Mouse (Mus musculus): ENCODE data around the gene Arid2. TPM values are rescaled to one million over a fixed set of nuclear protein-coding genes. Genes with fewer than 3 reads are reported as not detected.

Gene Arid2
- total and polyA plus RNA-seq, 3 experiments = 11.9 to 14.1 (median 13.3) TPM

GRCm38 (mm10) chr15:96286015-96286934, 1.0 kb upstream of the Arid2 start:
- Histone ChIP-seq H3K4me1 (ENCODE audit: control insufficient read depth in 1 of 2, insufficient read depth in 2 of 2) (peaks cover 0 to 28% of the 10 kb centered on the region in 2 experiments; a peak in 3 of 4 replicates), H3K4me2 (ENCODE audit: insufficient read depth, low read depth, poor library complexity, severe bottlenecking) (peak overlapping the region; percentile 77), H3K27me3 (replicated peaks) (no peaks in the 10 kb centered on the region), H3K79me2 (replicated peaks; ENCODE audit: control insufficient read depth, extremely low read depth, insufficient read depth, poor library complexity, severe bottlenecking) (peaks cover 45% of the 10 kb centered on the region), H3K4me3 (replicated peaks in 1 of 3; ENCODE audit: low read depth in 2 of 3, low read length in 2 of 3, poor library complexity in 1 of 3) (peak overlapping the region; percentile 70 to 83 (median 73)), H3K36me3 (replicated peaks in 1 of 2; ENCODE audit: control insufficient read depth in 1 of 2, insufficient read depth in 1 of 2, low read length in 1 of 2) (peaks cover 2 to 11% of the 10 kb centered on the region in 2 experiments), H3K9me3 (replicated peaks; ENCODE audit: low read length) (peaks cover under 1% of the 10 kb centered on the region), H3K9ac (ENCODE audit: insufficient read depth, low read depth) (peak overlapping the region; percentile 94), H3K27ac (ENCODE audit: insufficient read depth, low read depth) (peak overlapping the region; percentile 94)
- DNase-seq (ENCODE audit: extremely low read depth) = peak; percentile 82
- TF ChIP-seq JUND (conservative IDR thresholded peaks at IDR 0.05; ENCODE audit: low read depth, low read length) (no peak), MAZ (IDR thresholded peaks at IDR 0.05; ENCODE audit: low read depth, low read length) (peak; percentile 88), MYC (IDR thresholded peaks at IDR 0.05; ENCODE audit: low read depth, low read length) (peak; percentile 68; the same call in 1 of the 2 replicates), RAD21 (IDR thresholded peaks at IDR 0.05; ENCODE audit: low read depth, low read length) (peak; percentile 8), CHD1 (IDR thresholded peaks at IDR 0.05; ENCODE audit: low read depth, low read length) (peak; percentile 91), ELF1 (IDR thresholded peaks at IDR 0.05; ENCODE audit: low read depth, low read length) (peak; percentile 76), SMC3 (IDR thresholded peaks at IDR 0.05; ENCODE audit: low read depth, low read length) (no peak; the same call in 1 of the 2 replicates), RCOR1 (conservative IDR thresholded peaks at IDR 0.05; ENCODE audit: low read depth, low read length) (peak; percentile 35; the same call in 1 of the 2 replicates), BHLHE40 (IDR thresholded peaks at IDR 0.05; ENCODE audit: low read depth, low read length) (0 out of 2 replicates have a peak, but pooled peaks have one; percentile 2), CHD2 (IDR thresholded peaks at IDR 0.05; ENCODE audit: low read length) (peak; percentile 24; the same call in 1 of the 2 replicates), ZMIZ1 (IDR thresholded peaks at IDR 0.05; ENCODE audit: low read depth, low read length) (peak; percentile 51), POLR2AphosphoS2 (IDR thresholded peaks at IDR 0.05; ENCODE audit: low read depth, low read length) (0 out of 2 replicates have a peak, but pooled peaks have one; percentile 54), ZNF384 (IDR thresholded peaks at IDR 0.05; ENCODE audit: low read depth, low read length) (peak; percentile 75), NELFE (IDR thresholded peaks at IDR 0.05; ENCODE audit: low read depth, low read length) (peak; percentile 61; the same call in 1 of the 2 replicates), UBTF (IDR thresholded peaks at IDR 0.05; ENCODE audit: low read depth, low read length) (peak; percentile 96), JUN (IDR thresholded peaks at IDR 0.05; ENCODE audit: insufficient read depth, low read depth, low read length) (no peak), HCFC1 (IDR thresholded peaks at IDR 0.05; ENCODE audit: low read depth, low read length) (peak; percentile 62), SIN3A (IDR thresholded peaks at IDR 0.05; ENCODE audit: low read length) (peak; percentile 74), USF2 (conservative IDR thresholded peaks at IDR 0.05; ENCODE audit: low read depth, low read length) (no peak), MAX (IDR thresholded peaks at IDR 0.05; ENCODE audit: low read length) (peak; percentile 83), POLR2A (IDR thresholded peaks at IDR 0.05; ENCODE audit: low read depth, low read length) (peak; percentile 73; the same call in 1 of the 2 replicates), TCF12 (IDR thresholded peaks at IDR 0.05; ENCODE audit: low read depth, low read length) (peak; percentile 76), CTCF (conservative IDR thresholded peaks at IDR 0.05 in 1 of 2, IDR thresholded peaks at IDR 0.05 in 1 of 2; ENCODE audit: low read depth in 2 of 2, low read length in 2 of 2) (peak in 1 of 2 experiments; percentile 66; a peak in 2 of 4 replicates), MXI1 (IDR thresholded peaks at IDR 0.05; ENCODE audit: low read depth, low read length) (peak; percentile 57), KAT2A (IDR thresholded peaks at IDR 0.05; ENCODE audit: insufficient replicate concordance, low read length) (0 out of 2 replicates have a peak, but pooled peaks have one; percentile 58), MEF2A (IDR thresholded peaks at IDR 0.05; ENCODE audit: borderline replicate concordance, low read depth, low read length) (peak; percentile 65; the same call in 1 of the 2 replicates), EP300 (IDR thresholded peaks at IDR 0.05; ENCODE audit: low read length) (peak; percentile 38; the same call in 1 of the 2 replicates), IRF4 (IDR thresholded peaks at IDR 0.05; ENCODE audit: low read depth, low read length) (peak; percentile 57; the same call in 1 of the 2 replicates), E2F4 (IDR thresholded peaks at IDR 0.05; ENCODE audit: insufficient replicate concordance, low read depth, low read length) (no peak), TBP (conservative IDR thresholded peaks at IDR 0.05; ENCODE audit: low read depth, low read length) (no peak)
- in situ Hi-C loops (cut with MboI; ENCODE audit: low pct_ligation_motif_present, low pct_unique_long_range_greater_than_20kb, low sequenced_read_pairs) (no loop called here), dilution Hi-C loops (cut with MboI; ENCODE audit: extremely low pct_ligation_motif_present, extremely low pct_unique_long_range_greater_than_20kb, low sequenced_read_pairs) (no loop called here)
